Comparison of ENCODE assay signal across 19 mouse cellular contexts in genomic region chr9:118175411-118175810, GRCm38 (mm10).
"Had no signal": no experiment of that assay in that cellular context is flagged by ENCODE, and none has a peak within 500 bp of the region (broad histone marks: within the 10 kb centered on the region; RNA-seq: fewer than 3 reads in every experiment).

No protein-coding gene starts in this region.

- DNase-seq: liver, postnatal 0 days; lung, adult 2 months; lung, postnatal 14 days; lung, postnatal 36 days; midbrain, embryonic 14.5 days; retina, postnatal 1 day; right cerebral cortex, adult 18-20 months; right cerebral cortex, postnatal 25 days; right cerebral cortex, postnatal 4 days; spleen, adult 18-20 months; thymus, adult 18-20 months; thymus, postnatal 14 days; thymus, postnatal 36 days had no signal

- H3K27ac ChIP-seq: lung, embryonic 15.5 days; midbrain, embryonic 10.5 days; midbrain, embryonic 12.5 days; neural tube, embryonic 13.5 days; neural tube, embryonic 15.5 days had no signal

- H3K4me3 ChIP-seq: lung, embryonic 15.5 days; midbrain, embryonic 10.5 days; midbrain, embryonic 12.5 days; myocyte; neural tube, embryonic 13.5 days; neural tube, embryonic 15.5 days had no signal

- H3K9me3 ChIP-seq: lung, embryonic 15.5 days had no signal

- H3K4me2 ChIP-seq: lung, embryonic 15.5 days; midbrain, embryonic 12.5 days; neural tube, embryonic 13.5 days; neural tube, embryonic 15.5 days had no signal

- H3K4me1 ChIP-seq: lung, embryonic 15.5 days; midbrain, embryonic 10.5 days; midbrain, embryonic 12.5 days; neural tube, embryonic 13.5 days; neural tube, embryonic 15.5 days had no signal

- H3K27me3 ChIP-seq: lung, embryonic 15.5 days; midbrain, embryonic 12.5 days; neural tube, embryonic 13.5 days; neural tube, embryonic 15.5 days had no signal

- H3K36me3 ChIP-seq: lung, embryonic 15.5 days; midbrain, embryonic 10.5 days; midbrain, embryonic 12.5 days; neural tube, embryonic 13.5 days; neural tube, embryonic 15.5 days had no signal

- H3K9ac ChIP-seq: liver, postnatal 0 days; lung, embryonic 15.5 days; midbrain, embryonic 12.5 days; neural tube, embryonic 13.5 days; neural tube, embryonic 15.5 days had no signal
